Mouse (Mus musculus) cortical plate, adult 2 months (tissue): ENCODE results near the gene Syne2.

Experiments used
- CTCF ChIP-seq: fragments of 200-500 bp; IDR thresholded peaks from 2 replicates; pipeline ENCODE4 v1.5.1; 2011; ENCODE audit warnings: mild to moderate bottlenecking, control low read depth, low read length; ENCODE audit not compliant: insufficient read depth; ENCODE audit errors: extremely low read depth
- POLR2A ChIP-seq: fragments of 200-500 bp; IDR thresholded peaks from 2 replicates; pipeline ENCODE4 v1.6.1; 2011; ENCODE audit warnings: mild to moderate bottlenecking, low read length, control low read depth; ENCODE audit not compliant: insufficient read depth; ENCODE audit errors: extremely low read depth

- TF ChIP-seq CTCF (no peak), POLR2A (no peak)
Measured at GRCm38 (mm10) chr12:75819481-75819880, 1.5 kb downstream of the Syne2 start.
